11 mouse cellular contexts compared by ENCODE assay signal in genomic region chr12:75537019-75537672, GRCm38 (mm10). TPM values are rescaled to one million over a fixed set of nuclear protein-coding genes. Genes with fewer than 3 reads are reported as not detected.
A peak's percentile ranks its signal among the peaks of the same experiment; 100 is the strongest.
DNase-seq lines count a peak whose midpoint lies in the region; ATAC-seq lines count a peak whose summit lies in the region.
"Had no signal": no experiment of that assay in that cellular context is flagged by ENCODE, and none has a peak within 500 bp of the region (broad histone marks: within the 10 kb centered on the region; RNA-seq: fewer than 3 reads in every experiment).

No protein-coding gene starts in this region.

- H3K27ac ChIP-seq in heart, embryonic 15.5 days = 0 out of 2 replicates have a peak overlapping the region, but pooled peaks have one; percentile 32
- peak overlapping the region; percentile 23; the same call in 1 of the 2 replicates for H3K27ac ChIP-seq in neural tube, embryonic 13.5 days (replicated peaks)
- H3K27ac ChIP-seq in liver, embryonic 15.5 days (replicated peaks) = no peak overlapping the region
- H3K27ac ChIP-seq: hindbrain, postnatal 0 days; midbrain, embryonic 10.5 days had no signal

- no peaks in the 10 kb centered on the region for H3K27me3 ChIP-seq in heart, embryonic 15.5 days
- no peaks in the 10 kb centered on the region for H3K27me3 ChIP-seq in neural tube, embryonic 13.5 days
- H3K27me3 ChIP-seq in liver, embryonic 15.5 days = no peaks in the 10 kb centered on the region
- H3K27me3 ChIP-seq: embryonic facial prominence, embryonic 15.5 days had no signal

- no peak overlapping the region for H3K9ac ChIP-seq in heart, embryonic 15.5 days
- no peak overlapping the region for H3K9ac ChIP-seq in neural tube, embryonic 13.5 days
- no peak overlapping the region for H3K9ac ChIP-seq in liver, embryonic 15.5 days
- H3K9ac ChIP-seq: embryonic facial prominence, embryonic 15.5 days had no signal

- WGBS in heart, embryonic 15.5 days = 48% methylated on average over 7 of the region's 7 CpGs
- WGBS in neural tube, embryonic 13.5 days = 45% methylated on average over 7 of the region's 7 CpGs
- 24% methylated on average over 7 of the region's 7 CpGs for WGBS in liver, embryonic 15.5 days (ENCODE audit: insufficient replicate concordance)

- H3K9me3 ChIP-seq in heart, embryonic 15.5 days (replicated peaks) = no peaks in the 10 kb centered on the region
- no peaks in the 10 kb centered on the region for H3K9me3 ChIP-seq in neural tube, embryonic 13.5 days
- no peaks in the 10 kb centered on the region for H3K9me3 ChIP-seq in liver, embryonic 15.5 days (replicated peaks)
- H3K9me3 ChIP-seq: embryonic facial prominence, embryonic 15.5 days; midbrain, embryonic 10.5 days had no signal

- no peak for ATAC-seq in heart, embryonic 15.5 days (replicated peaks; ENCODE audit: insufficient number of reproducible peaks, insufficient read depth, low FRiP score, low read depth)
- no peak for ATAC-seq in neural tube, embryonic 13.5 days (ENCODE audit: low read depth)
- ATAC-seq in liver, embryonic 15.5 days (ENCODE audit: insufficient read depth) = no peak
- no peak for ATAC-seq in cerebellum, adult (ENCODE audit: insufficient number of reproducible peaks, low FRiP score, low TSS enrichment)
- ATAC-seq: hindbrain, postnatal 0 days had no signal

- no peak for DNase-seq in heart, adult 18-20 months
- DNase-seq in neural tube, embryonic 10.5 days (ENCODE audit: extremely low spot score, low spot score) = no peak
- DNase-seq in retina, embryonic 14.5 days (ENCODE audit: low spot score) = no peak
- DNase-seq: cerebellum, adult 11-12 months had no signal

- H3K4me3 ChIP-seq in heart, embryonic 15.5 days = no peak overlapping the region
- H3K4me3 ChIP-seq in neural tube, embryonic 13.5 days = no peak overlapping the region
- H3K4me3 ChIP-seq in liver, embryonic 15.5 days (replicated peaks) = no peak overlapping the region
- H3K4me3 ChIP-seq: embryonic facial prominence, embryonic 15.5 days; midbrain, embryonic 10.5 days had no signal

- H3K4me2 ChIP-seq in heart, embryonic 15.5 days = no peak overlapping the region
- no peak overlapping the region for H3K4me2 ChIP-seq in neural tube, embryonic 13.5 days
- H3K4me2 ChIP-seq in liver, embryonic 15.5 days = peak overlapping the region; percentile 6; the same call in 1 of the 2 replicates
- H3K4me2 ChIP-seq: embryonic facial prominence, embryonic 15.5 days had no signal

- no peaks in the 10 kb centered on the region for H3K36me3 ChIP-seq in heart, embryonic 15.5 days
- no peaks in the 10 kb centered on the region for H3K36me3 ChIP-seq in neural tube, embryonic 13.5 days
- H3K36me3 ChIP-seq in liver, embryonic 15.5 days (replicated peaks) = no peaks in the 10 kb centered on the region
- H3K36me3 ChIP-seq: embryonic facial prominence, embryonic 15.5 days; midbrain, embryonic 10.5 days had no signal

- H3K4me1 ChIP-seq in heart, embryonic 15.5 days (replicated peaks) = peaks cover 41% of the 10 kb centered on the region
- peaks cover 41% of the 10 kb centered on the region for H3K4me1 ChIP-seq in neural tube, embryonic 13.5 days (replicated peaks)
- peaks cover 26% of the 10 kb centered on the region for H3K4me1 ChIP-seq in liver, embryonic 15.5 days (replicated peaks)

RNA-seq across cellular contexts. Expression of gene Ppp2r5e, which starts 58.9 kb away (rescaled TPM):
- polyA plus RNA-seq in heart, embryonic 15.5 days (2015; fragmentation: Nextera tagmentation; extraction: Ambion mirVana) = 8.5 and 11.4 TPM in 2 replicates
- total RNA-seq in heart, adult 18-20 months (2021) = 10 to 100 TPM; 30.9 to 32.2 TPM
- polyA plus RNA-seq in neural tube, embryonic 13.5 days (2015; fragmentation: Nextera tagmentation; extraction: Ambion mirVana) = 19.6 and 19.8 TPM in 2 replicates
- 5.1 and 5.2 TPM in 2 replicates for polyA plus RNA-seq in liver, embryonic 15.5 days (2015; fragmentation: Nextera tagmentation; extraction: Ambion mirVana)
